Comparison of ENCODE assay signal across 12 mouse cellular contexts in the genomic region with DNA sequence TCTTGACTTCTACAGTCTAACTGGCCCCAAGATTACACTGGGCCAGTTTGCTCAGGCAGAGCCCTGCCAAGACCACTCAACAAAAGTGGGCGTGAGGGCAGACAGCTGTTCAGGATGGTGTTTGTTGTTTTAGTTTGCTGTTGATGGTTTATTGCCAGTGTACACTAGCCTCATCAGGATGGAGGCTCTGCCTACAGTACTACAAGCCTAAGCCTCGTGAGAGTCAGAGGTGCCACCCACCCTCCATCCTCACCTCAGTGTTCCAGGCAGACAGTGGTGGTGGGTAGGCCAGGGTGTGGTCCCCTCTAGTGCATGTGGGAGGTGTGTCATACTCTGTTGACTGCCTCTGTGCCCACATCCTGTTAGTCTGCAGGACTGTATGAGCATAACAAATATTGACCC. TPM values are rescaled to one million over a fixed set of nuclear protein-coding genes. Genes with fewer than 3 reads are reported as not detected.
A peak's percentile ranks its signal among the peaks of the same experiment; 100 is the strongest.
DNase-seq lines count a peak whose midpoint lies in the region; ATAC-seq lines count a peak whose summit lies in the region.
"Had no signal": no experiment of that assay in that cellular context is flagged by ENCODE, and none has a peak within 500 bp of the region (broad histone marks: within the 10 kb centered on the region; RNA-seq: fewer than 3 reads in every experiment).

No protein-coding gene starts in this region.

- no peak for ATAC-seq in forebrain, embryonic 11.5 days (replicated peaks; ENCODE audit: low FRiP score)

- no peaks in the 10 kb centered on the region for H3K36me3 ChIP-seq in splenic B cell, adult 2 months (ENCODE audit: control insufficient read depth, insufficient read depth, low read length, poor library complexity, severe bottlenecking)
- H3K36me3 ChIP-seq in forebrain, embryonic 11.5 days (ENCODE audit: control insufficient read depth, insufficient read depth, low read length), result no peaks in the 10 kb centered on the region
- H3K36me3 ChIP-seq: forebrain, embryonic 10.5 days had no signal

- 83% methylated on average over 2 of the region's 2 CpGs for WGBS in forebrain, embryonic 11.5 days

- no peak overlapping the region for H3K9ac ChIP-seq in forebrain, embryonic 11.5 days (ENCODE audit: low read length)

- no peaks in the 10 kb centered on the region for H3K27me3 ChIP-seq in splenic B cell, adult 2 months (ENCODE audit: control insufficient read depth, insufficient read depth, low read length, poor library complexity, severe bottlenecking)
- no peaks in the 10 kb centered on the region for H3K27me3 ChIP-seq in forebrain, embryonic 11.5 days (ENCODE audit: control insufficient read depth, insufficient read depth, low read length)

- H3K4me2 ChIP-seq in forebrain, embryonic 11.5 days (ENCODE audit: low read depth, low read length, severe bottlenecking), result no peak overlapping the region

- no peak overlapping the region for H3K27ac ChIP-seq in forebrain, embryonic 11.5 days (ENCODE audit: low read depth, low read length)
- H3K27ac ChIP-seq: forebrain, embryonic 10.5 days; left cerebral cortex, adult 2 months had no signal

- H3K9me3 ChIP-seq in forebrain, embryonic 11.5 days (ENCODE audit: control insufficient read depth, low read length), result no peaks in the 10 kb centered on the region

- peak; percentile 81 for DNase-seq in spleen, postnatal 36 days (ENCODE audit: low spot score in 2 of 2)
- no peak for DNase-seq in spleen, adult 12 weeks (ENCODE audit: low spot score)
- peak; percentile 82 for DNase-seq in T-cell, adult 2 months (ENCODE audit: low spot score)
- peak; percentile 59 for DNase-seq in lung, postnatal 10 days
- peak; percentile 77 for DNase-seq in splenic B cell, adult 2 months (ENCODE audit: low read depth, low spot score)
- DNase-seq in adrenal gland, postnatal 36 days, result no peak
- no peak for DNase-seq in forebrain, embryonic 11.5 days (ENCODE audit: low spot score)
- DNase-seq: cerebellum, adult 2 months; heart, postnatal 4 days; kidney, adult 2 months had no signal

- H3K4me3 ChIP-seq in forebrain, embryonic 11.5 days (ENCODE audit: low read depth, low read length), result no peak overlapping the region
- H3K4me3 ChIP-seq: forebrain, embryonic 10.5 days; left cerebral cortex, adult 2 months had no signal

- no peaks in the 10 kb centered on the region for H3K4me1 ChIP-seq in forebrain, embryonic 11.5 days (replicated peaks; ENCODE audit: control insufficient read depth, insufficient read depth, low read length)
- H3K4me1 ChIP-seq: forebrain, embryonic 10.5 days had no signal

RNA-seq across cellular contexts. Expression of gene Serp2, which starts 23.0 kb away (rescaled TPM):
- 1 to 10 TPM; 4.2 to 6.4 TPM for total RNA-seq in adrenal gland, postnatal 36 days (2021)
- polyA plus RNA-seq in forebrain, embryonic 11.5 days (2014; fragmentation: Nextera tagmentation; extraction: Ambion mirVana), result 29.3 and 33.3 TPM in 2 replicates

Comparison
In these comparisons a context has a peak if more than half of its experiments do, and no peak if none do; other contexts are left out.
1. DNase-seq: peak in spleen, postnatal 36 days (2 of 2), T-cell, adult 2 months (single experiment), lung, postnatal 10 days (single experiment) and splenic B cell, adult 2 months (single experiment); none in spleen, adult 12 weeks (single experiment), adrenal gland, postnatal 36 days (0 of 2) and forebrain, embryonic 11.5 days (single experiment).